Mouse (Mus musculus) megakaryocyte progenitor cell, adult 5-6 weeks (primary cell): ENCODE measurements around the gene Rhod. TPM values are rescaled to one million over a fixed set of nuclear protein-coding genes. Genes with fewer than 3 reads are reported as not detected.
"Not testable (repeated sequence)": the region's sequence is repeated elsewhere in the genome, so short reads cannot be mapped to it uniquely, and the experiment has no call there.

Source experiments
- ATAC-seq: replicated peaks from 2 replicates; pipeline ENCODE4 v1.8.0; 2016; ENCODE audit warnings: mild to moderate bottlenecking, moderate TSS enrichment, inconsistent platforms; ENCODE audit not compliant: poor library complexity
- total RNA-seq, 2 experiments: library from RNA; stranded (forward) in 1 of 2; stranded (reverse) in 1 of 2; fragments of 157-497, 149-512 nt in 1 of 2; fragments of 200-1000 nt in 1 of 2; gene quantifications; 2 replicates each; pipeline versions ENCODE4 v1.2.3 to v1.2.4; 2015 to 2017

Gene Rhod
- total RNA-seq, 2 experiments from 2014 or later = not detected

DNA sequence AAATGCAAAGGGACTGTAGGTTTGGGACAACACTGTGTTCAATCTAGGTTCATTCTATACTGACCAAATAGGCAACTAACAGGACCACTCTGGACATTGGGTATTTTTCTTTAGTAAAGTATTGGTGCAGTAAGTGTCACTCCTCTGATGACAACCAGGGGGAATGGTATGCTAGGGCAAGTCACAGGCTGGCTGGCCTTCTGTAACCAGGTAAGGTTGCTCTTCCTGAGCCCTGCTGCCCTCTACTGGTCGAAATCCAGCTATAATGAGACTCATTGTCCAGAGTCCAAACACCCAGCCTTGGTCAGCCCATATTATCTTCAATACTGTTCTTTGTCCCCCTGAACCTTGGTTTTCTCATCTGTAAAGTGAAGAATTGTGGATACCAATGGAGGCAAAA lies 22.0 kb downstream of the Rhod start:
- ATAC-seq = peak; percentile 95

DNA sequence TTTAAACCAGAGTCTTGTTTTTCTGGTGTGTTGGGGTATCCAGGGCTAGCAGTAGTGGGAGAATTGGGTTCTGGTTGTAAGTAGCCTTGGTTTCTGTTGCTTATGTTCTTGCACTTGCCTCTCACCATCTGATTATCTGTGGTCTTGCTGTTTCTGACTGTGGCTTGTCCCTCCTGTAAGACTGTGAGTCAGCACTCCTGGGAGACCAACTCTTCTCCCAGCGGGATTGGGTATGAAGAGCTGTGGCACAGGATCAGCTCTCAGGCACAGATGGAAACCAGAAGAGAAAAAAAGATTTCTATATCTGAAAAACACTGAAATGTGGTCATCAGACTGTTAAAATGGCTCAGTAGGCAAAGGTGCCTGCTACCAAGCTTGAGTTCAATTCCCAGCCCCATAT lies 24.6 kb downstream of the Rhod start:
- ATAC-seq = no peak

DNA sequence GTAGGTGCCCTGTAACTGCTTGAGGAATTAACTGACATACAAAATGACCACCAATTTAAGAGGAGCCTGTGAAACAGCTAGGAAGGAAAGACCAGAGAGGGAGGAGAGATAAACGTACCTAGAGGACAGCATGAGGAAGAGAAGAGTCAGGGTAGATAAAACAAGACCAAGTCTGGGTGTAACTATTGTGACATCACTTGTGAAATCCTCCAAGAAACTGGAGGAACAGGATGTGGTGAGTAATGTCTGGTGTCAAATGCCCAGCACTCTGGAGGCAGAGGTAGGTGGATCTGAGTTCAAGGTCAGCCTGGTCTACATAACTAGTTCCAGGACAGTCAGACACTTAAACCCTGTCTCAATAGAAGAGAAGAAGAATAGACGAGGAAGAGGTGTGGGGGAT lies 30.2 kb downstream of the Rhod start:
- ATAC-seq = peak; percentile 93

DNA sequence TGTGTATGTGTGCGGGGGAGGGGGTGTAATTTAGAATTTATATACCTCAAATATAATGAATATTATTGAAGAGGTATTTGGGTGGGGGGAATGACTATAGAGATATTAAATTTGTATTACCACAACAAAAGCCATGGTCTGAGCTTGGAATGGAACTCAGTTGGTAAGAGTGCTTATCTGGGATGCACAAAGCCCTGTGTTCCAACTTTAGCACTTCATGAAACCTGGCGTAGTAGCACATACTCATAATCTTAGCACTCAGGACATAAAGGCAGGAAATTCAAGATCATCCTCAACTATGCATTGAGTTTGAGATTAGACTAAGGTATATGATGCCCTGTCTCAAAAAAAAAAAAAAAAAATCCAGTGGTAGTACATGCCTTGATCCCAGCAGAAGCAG lies 34.4 kb downstream of the Rhod start:
- ATAC-seq = no peak

DNA sequence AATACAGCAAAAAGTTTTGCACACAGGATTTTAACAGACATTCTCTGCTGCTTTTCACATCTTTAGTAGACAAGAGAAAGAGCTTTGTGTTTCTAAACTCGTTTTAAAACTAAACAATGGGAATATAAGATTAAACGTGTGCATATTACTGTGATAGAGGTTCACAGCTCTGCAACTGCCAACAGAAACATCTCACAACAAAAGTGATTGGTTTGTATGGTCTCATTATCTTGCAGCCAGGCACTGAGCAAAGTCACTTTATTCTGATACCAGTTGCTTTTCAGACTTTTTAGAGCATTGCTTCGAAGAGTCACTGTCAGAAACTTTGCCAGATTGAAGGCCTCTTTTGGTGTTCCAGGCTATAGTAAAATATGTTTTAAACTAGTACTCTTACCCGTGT lies 40.3 kb downstream of the Rhod start:
- ATAC-seq = no peak

DNA sequence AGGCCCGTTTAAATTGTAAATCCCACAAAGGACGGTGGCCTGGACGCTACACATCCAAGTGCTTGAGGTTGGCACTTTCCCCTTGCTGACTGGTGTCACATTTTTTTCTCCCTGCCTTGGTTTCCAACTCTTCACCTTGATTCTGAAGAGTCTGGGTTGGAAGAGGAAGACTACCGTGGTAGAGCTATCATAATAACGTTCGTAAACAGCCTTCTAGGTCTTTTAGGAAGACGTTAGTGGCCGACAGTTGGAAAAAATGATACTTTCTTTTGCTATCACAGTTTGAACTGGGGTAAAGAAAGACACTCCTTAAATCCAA lies 40.6 kb downstream of the Rhod start:
- no peak for ATAC-seq

DNA sequence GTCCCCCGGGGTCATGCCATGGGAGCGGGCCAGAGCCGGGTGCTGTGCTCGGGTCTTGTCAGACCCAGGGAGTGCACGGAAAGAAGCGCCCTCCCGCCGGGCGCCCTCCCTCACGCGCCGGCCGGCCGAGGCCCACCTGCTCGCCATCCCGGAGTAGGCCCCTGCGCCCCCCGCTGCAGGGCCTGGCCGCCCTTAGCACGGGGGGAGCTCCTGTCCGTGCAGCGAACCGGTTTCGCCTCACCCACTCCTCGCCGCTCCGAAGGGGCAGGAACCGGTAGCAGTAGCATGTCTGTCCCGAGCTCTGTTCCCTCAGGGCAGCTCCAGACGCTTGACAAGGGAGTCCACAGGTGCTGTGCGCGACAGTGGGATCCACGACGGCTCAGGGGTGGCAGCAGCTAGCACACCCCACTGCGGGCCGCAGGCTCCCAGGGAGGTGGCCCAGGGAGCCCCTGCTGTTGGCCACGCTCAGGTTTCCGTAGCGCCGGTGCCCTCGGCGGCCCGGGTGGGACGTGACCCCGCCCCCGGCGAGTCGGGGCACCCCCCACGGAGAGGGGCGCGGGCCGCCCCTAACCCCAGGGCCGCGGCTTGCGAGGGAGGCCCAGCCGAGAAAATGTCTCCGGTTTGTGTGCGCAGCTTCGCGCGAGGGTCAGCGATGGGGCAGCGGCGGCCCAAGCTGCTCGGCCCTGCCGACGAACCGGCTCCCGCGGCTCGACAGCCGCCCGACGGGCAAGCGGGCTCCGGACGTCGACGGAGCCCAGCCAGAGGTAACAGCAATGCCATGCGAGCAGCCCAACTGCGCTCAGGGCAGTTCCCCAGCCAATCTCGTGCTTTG lies 41.2 kb downstream of the Rhod start, which contains the start of gene Kdm2a:
Kdm2a (minus strand) TSS at position 488 of the 832 bp plus-strand sequence.
- 0 out of 2 replicates have a peak, but pooled peaks have one; percentile 3 for ATAC-seq

DNA sequence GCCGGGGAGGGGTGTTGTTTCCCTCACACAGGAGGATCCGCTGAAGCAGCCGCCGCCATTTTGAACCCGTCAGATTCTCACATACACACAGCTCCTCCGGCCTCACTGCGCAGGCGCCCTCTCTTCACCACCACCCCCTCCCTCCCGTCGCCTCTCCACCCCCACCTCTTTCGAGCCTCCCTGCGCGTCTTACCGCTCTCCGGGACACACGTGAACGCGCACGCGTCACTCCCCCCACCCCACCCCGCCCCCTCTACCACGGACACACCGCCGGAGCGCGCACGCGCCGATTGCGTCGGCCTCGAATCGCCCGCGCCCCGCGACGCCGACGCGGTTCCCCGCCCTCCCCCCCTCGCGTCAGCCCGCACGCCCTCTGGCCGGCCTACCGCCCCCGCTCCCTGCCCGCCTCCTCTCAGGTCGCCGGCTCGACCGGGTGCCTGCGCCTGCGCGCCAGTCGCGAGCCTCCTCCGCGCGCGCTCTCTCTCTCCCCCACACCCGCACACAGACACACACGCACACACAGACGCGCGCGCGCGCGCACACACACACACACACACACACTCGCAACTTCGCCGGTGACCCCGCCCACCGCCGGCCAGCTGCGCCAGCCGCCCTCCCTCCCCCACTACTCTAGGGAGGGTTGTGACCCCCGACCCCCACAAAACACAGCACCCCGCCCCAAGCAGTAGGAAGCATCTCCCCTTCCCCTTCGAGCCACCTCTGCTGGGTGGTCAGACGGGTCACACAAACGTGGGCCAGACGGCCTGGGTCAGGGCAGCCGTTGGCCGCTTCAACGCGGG lies 42.0 kb downstream of the Rhod start:
- ATAC-seq = peak; percentile 87

DNA sequence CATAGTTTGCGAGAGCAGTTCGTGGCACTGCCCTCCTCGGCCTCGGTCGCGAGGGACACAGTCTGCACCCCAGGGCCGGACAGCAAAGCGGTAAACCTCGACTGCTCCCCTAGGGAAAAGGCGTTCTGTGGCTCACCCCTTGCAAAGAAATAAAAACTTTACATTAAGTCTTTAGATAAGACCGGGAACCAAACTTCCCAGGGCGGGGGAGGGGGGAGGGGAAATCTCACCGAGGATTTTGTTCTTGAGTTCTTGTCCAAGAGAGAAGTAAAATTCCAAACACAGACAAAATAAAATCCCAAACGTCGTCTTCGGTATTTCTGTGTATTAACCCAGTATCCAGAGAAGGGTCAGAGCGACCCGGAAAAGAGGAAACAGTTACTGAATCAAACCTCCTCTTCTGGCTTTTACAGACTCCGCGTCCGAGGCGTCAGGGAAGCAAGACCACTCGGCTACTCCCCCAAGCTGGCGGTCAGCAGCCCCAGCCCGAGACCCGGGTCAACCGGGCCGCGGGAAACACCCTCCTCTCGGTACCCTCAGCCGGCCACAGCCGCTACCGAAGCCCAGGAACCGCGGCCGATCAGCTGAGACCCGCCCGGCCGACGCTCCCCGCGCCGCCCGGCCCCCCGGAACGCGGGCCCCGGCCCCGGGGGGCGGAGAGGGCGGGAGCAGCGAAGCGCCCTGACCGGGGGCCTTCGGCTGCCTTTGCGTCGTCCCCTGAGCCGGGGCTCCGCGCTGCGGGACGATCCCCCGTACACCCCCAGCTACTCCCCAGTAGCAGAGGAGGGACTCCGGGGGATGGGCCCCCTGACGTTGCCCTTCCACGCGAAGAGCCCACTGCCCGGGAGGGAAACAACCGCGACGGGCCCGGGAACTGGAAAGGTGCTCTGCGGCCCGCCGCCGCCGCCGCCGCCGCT lies 42.9 kb downstream of the Rhod start:
- no peak for ATAC-seq

DNA sequence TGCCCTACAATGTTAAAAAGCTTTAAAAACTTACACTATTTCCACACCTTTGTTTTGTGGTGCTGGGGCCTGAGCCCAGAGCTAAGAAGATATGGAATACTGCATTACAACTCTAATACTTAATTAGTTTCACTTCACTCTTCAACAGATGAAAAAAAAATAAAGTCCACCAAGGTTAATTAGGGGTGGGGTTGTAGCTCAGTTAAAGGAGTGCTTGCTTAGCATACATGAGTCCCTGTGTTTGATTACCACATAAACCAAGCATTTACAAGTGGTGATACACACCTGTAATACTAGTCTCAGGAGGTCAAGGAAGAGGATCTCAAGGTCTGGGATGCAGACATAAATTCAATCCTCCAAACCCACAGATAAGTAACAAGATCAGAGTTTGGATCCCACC lies 52.0 kb downstream of the Rhod start:
- ATAC-seq = no peak

DNA sequence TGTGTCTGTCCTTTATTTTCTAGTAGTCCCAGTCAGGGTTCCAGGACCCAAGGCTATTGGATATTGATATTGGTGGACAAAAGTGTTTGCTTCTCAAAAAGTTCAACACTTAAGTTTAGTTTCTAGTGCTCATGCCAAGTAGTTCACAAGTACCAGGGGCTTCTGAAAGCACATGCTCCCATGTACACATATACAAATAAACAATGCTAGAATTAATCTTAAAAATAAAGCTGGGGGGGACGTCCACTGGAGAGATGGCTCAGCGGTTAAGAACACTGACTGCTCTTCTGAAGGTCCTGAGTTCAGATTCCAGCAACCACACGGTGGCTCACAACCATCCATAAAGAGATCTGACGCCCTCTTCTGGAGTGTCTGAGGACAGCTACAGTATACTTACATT lies 54.2 kb downstream of the Rhod start:
- ATAC-seq = no peak

DNA sequence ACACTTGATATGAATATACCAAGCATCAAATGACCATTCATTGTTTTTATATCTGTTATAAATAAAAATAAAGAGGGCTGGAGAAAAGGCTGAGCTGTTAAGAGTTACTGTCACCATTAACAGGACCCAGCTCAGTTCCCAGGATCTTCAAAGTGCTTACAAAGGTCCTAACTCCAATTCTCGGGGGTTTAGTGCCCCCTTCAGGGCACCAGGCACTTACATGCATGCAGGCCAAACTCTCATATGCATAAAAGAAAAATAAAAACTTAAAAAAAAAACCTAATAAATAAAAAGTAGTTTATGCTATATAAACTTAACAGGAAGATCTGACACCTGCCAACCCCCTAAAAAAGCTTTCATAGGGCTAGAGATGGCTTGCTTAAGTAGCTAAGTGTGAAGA lies 54.9 kb downstream of the Rhod start:
- ATAC-seq = peak; percentile 39; the same call in 1 of the 2 replicates

DNA sequence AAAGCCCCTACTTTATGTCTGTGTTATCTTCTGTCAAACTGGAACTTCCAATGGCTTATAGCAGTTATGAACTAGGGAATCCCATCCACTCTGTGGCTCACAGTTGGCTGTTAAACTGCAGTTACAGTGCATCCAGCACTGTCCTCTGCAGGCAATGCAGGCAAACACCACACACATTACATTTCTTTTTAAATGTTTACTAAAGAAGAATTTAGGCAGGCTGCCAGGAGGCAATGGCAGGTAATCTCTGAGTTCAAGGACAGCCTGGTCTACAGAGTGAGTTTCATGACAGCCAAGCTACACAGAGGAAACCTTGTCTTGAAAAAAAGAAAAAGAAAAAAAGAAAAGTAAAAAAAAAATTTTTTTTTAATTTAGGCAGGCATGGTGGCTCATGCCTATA lies 55.9 kb downstream of the Rhod start:
- ATAC-seq = no peak

DNA sequence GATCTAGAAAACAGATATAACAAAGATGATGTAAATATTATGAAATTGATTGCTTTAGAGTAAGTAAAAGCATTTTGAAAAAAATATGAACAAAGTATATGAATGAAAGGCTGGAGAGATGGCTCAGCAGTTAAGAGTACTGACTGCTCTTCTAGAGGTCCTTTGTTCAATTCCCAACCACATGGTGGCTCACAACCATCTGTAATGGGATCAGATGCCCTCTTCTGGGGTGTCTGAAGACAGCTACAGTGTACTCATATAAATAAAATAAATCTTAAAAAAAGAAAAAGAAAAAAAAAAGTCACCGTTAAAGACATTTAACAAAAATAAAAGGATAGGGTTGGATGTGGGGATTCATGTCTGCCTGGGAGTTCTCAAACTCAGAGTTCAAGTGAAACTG lies 56.9 kb downstream of the Rhod start:
- not testable (repeated sequence) for ATAC-seq

Other genes starting within 250 kb of the Rhod start
- gene Tbc1d10c, start 248.1 kb downstream of the Rhod start, total RNA-seq (2015) = 39.3 and 46.6 TPM in 2 replicates
- 15.3 and 17.5 TPM in 2 replicates for gene Tbc1d10c, start 248.1 kb downstream of the Rhod start, total RNA-seq (2017)
- 395 and 413 TPM in 2 replicates for gene Ppp1ca, start 247.4 kb downstream of the Rhod start, total RNA-seq (2015)
- 482 and 538 TPM in 2 replicates for gene Ppp1ca, start 247.4 kb downstream of the Rhod start, total RNA-seq (2017)
- 28.0 and 31.0 TPM in 2 replicates for gene Rad9a, start 237.8 kb downstream of the Rhod start, total RNA-seq (2015)
- gene Rad9a, start 237.8 kb downstream of the Rhod start, total RNA-seq (2017) = 16.1 and 19.7 TPM in 2 replicates
- 2.8 and 5.0 TPM in 2 replicates for gene Clcf1, start 225.2 kb downstream of the Rhod start, total RNA-seq (2015)
- 1.3 and 3.0 TPM in 2 replicates for gene Clcf1, start 225.2 kb downstream of the Rhod start, total RNA-seq (2017)
- not detected in 2 replicates for gene AC109138.7, start 225.1 kb downstream of the Rhod start, total RNA-seq (2015)
- not detected in 2 replicates for gene AC109138.7, start 225.1 kb downstream of the Rhod start, total RNA-seq (2017)
- gene Pold4, start 207.5 kb downstream of the Rhod start, total RNA-seq (2015) = 53.6 and 55.0 TPM in 2 replicates
- gene Pold4, start 207.5 kb downstream of the Rhod start, total RNA-seq (2017) = 60.4 and 67.8 TPM in 2 replicates
- 6.2 and 7.5 TPM in 2 replicates for gene Ssh3, start 170.3 kb downstream of the Rhod start, total RNA-seq (2015)
- 8.1 and 9.7 TPM in 2 replicates for gene Ssh3, start 170.3 kb downstream of the Rhod start, total RNA-seq (2017)
- 1.7 and 3.8 TPM in 2 replicates for gene Ankrd13d, start 156.3 kb downstream of the Rhod start, total RNA-seq (2015)
- 1.9 and 5.7 TPM in 2 replicates for gene Ankrd13d, start 156.3 kb downstream of the Rhod start, total RNA-seq (2017)
- gene Grk2, start 133.2 kb downstream of the Rhod start, total RNA-seq (2015) = 149 and 172 TPM in 2 replicates
- 207 and 336 TPM in 2 replicates for gene Grk2, start 133.2 kb downstream of the Rhod start, total RNA-seq (2017)
- 59.0 and 64.3 TPM in 2 replicates for gene Kdm2a, start 41.1 kb downstream of the Rhod start, total RNA-seq (2015)
- gene Kdm2a, start 41.1 kb downstream of the Rhod start, total RNA-seq (2017) = 58.3 and 60.2 TPM in 2 replicates
- gene Syt12, start 38.0 kb upstream of the Rhod start, total RNA-seq (2015) = not detected in 2 replicates
- not detected in 2 replicates for gene Syt12, start 38.0 kb upstream of the Rhod start, total RNA-seq (2017)
- gene 2010003K11Rik, start 59.2 kb upstream of the Rhod start, total RNA-seq (2015) = not detected in 2 replicates
- gene 2010003K11Rik, start 59.2 kb upstream of the Rhod start, total RNA-seq (2017) = not detected in 2 replicates
- 0.56 and 2.3 TPM in 2 replicates for gene Pcx, start 71.0 kb upstream of the Rhod start, total RNA-seq (2015)
- 0.98 and 2.1 TPM in 2 replicates for gene Pcx, start 71.0 kb upstream of the Rhod start, total RNA-seq (2017)
- gene Lrfn4, start 176.2 kb upstream of the Rhod start, total RNA-seq (2015) = 0.95 and 1.3 TPM in 2 replicates
- 2.9 and 3.3 TPM in 2 replicates for gene Lrfn4, start 176.2 kb upstream of the Rhod start, total RNA-seq (2017)
- 25.7 and 26.5 TPM in 2 replicates for gene Rce1, start 186.2 kb upstream of the Rhod start, total RNA-seq (2015)
- 14.0 and 24.6 TPM in 2 replicates for gene Rce1, start 186.2 kb upstream of the Rhod start, total RNA-seq (2017)